Mouse (Mus musculus) spleen, adult 2 months (tissue): ENCODE measurements around the gene Tmem53. TPM values are rescaled to one million over a fixed set of nuclear protein-coding genes. Genes with fewer than 3 reads are reported as not detected.

Experiments used
- DNase-seq, 2 experiments: peaks; one replicate each; pipeline versions ENCODE4 v3.0.0 to v3.0.0-alpha.2; 2012 to 2021; ENCODE audit warnings: low spot score in 2 of 2, low read depth in 1 of 2
- H3K27ac ChIP-seq: fragments of 200-500 bp; 2 replicates; pipeline ENCODE4 v1.5.1; 2012; ENCODE audit warnings: low read length, inconsistent platforms; ENCODE audit not compliant: insufficient read depth
- H3K27me3 ChIP-seq: fragments of 200-500 bp; 2 replicates; pipeline ENCODE4 v1.6.1; 2012; ENCODE audit warnings: mild to moderate bottlenecking, moderate library complexity, low read length, inconsistent platforms; ENCODE audit not compliant: control insufficient read depth, insufficient read depth
- H3K36me3 ChIP-seq: fragments of 200-500 bp; 2 replicates; pipeline ENCODE4 v1.6.1; 2012; ENCODE audit warnings: mild to moderate bottlenecking, low read length, inconsistent platforms; ENCODE audit not compliant: control insufficient read depth, insufficient read depth
- H3K4me1 ChIP-seq: fragments of 200-500 bp; 2 replicates; pipeline ENCODE4 v1.6.1; 2011; ENCODE audit warnings: inconsistent platforms; ENCODE audit not compliant: control insufficient read depth, insufficient read depth, insufficient read length
- H3K4me3 ChIP-seq: fragments of 200-500 bp; 2 replicates; pipeline ENCODE4 v1.5.1; 2011; ENCODE audit warnings: mild to moderate bottlenecking, inconsistent platforms; ENCODE audit not compliant: insufficient read depth, insufficient read length; ENCODE audit errors: extremely low read depth
- CTCF ChIP-seq: fragments of 200-500 bp; IDR thresholded peaks from 2 replicates; pipeline ENCODE4 v1.5.1; 2011; ENCODE audit warnings: mild to moderate bottlenecking, inconsistent platforms; ENCODE audit not compliant: insufficient read depth, insufficient read length, insufficient replicate concordance; ENCODE audit errors: extremely low read depth
- POLR2A ChIP-seq: fragments of 200-500 bp; IDR thresholded peaks from 2 replicates; pipeline ENCODE4 v1.6.1; 2011; ENCODE audit warnings: low read depth, low read length, inconsistent platforms
- WGBS: fragments of 180-500 bp; shearing (Covaris S2); methylation state at CpG from one replicate; pipeline ENCODE4 v1.1.7; 2018; 5-methylcytosine and 5-hydroxymethylcytosine counted together
- polyA plus RNA-seq: library from polyadenylated mRNA; depleted of rRNA; stranded (reverse); fragments of >200 nt; gene quantifications from 2 replicates; pipeline ENCODE4 v1.2.3, GENCODE M21; 2012

The Tmem53 gene
- polyA plus RNA-seq, 1 experiment = 2.4 TPM

- peaks cover 53% of the 10 kb centered on the region for H3K36me3 ChIP-seq
Measured at GRCm38 (mm10) chr4:117274720-117275119, 23.0 kb downstream of the Tmem53 start.

GRCm38 (mm10) chr4:117276281-117276711, 24.5 kb downstream of the Tmem53 start:
- no peak for DNase-seq

More at GRCm38 (mm10) chr4:117274720-117275119, 23.0 kb downstream of the Tmem53 start:
- TF ChIP-seq POLR2A = no peak
- TF ChIP-seq CTCF = no peak
- WGBS = 93% methylated on average over 4 of the region's 4 CpGs
- Histone ChIP-seq H3K4me3 (no peak overlapping the region), H3K4me1 (no peaks in the 10 kb centered on the region), H3K27ac (no peak overlapping the region), H3K27me3 (no peaks in the 10 kb centered on the region)
- DNase-seq = no peak

GRCm38 (mm10) chr4:117277021-117277420, 25.3 kb downstream of the Tmem53 start:
- 94% methylated on average over 13 of the region's 13 CpGs for WGBS

More at GRCm38 (mm10) chr4:117276281-117276711, 24.5 kb downstream of the Tmem53 start:
- 94% methylated on average over 17 of the region's 17 CpGs for WGBS
- TF ChIP-seq POLR2A (no peak), CTCF (no peak)
- no peaks in the 10 kb centered on the region for H3K27me3 ChIP-seq
- no peak overlapping the region for H3K27ac ChIP-seq
- peaks cover 59% of the 10 kb centered on the region for H3K36me3 ChIP-seq
- H3K4me1 ChIP-seq = no peaks in the 10 kb centered on the region
- H3K4me3 ChIP-seq = no peak overlapping the region

GRCm38 (mm10) chr4:117277687-117278086, 25.9 kb downstream of the Tmem53 start:
- peaks cover 56% of the 10 kb centered on the region for H3K36me3 ChIP-seq
- no peaks in the 10 kb centered on the region for H3K27me3 ChIP-seq
- TF ChIP-seq POLR2A (no peak), CTCF (no peak)
- no peaks in the 10 kb centered on the region for H3K4me1 ChIP-seq
- DNase-seq = no peak
- WGBS = 90% methylated on average over 7 of the region's 7 CpGs
- H3K27ac ChIP-seq = no peak overlapping the region
- no peak overlapping the region for H3K4me3 ChIP-seq

More at GRCm38 (mm10) chr4:117277021-117277420, 25.3 kb downstream of the Tmem53 start:
- Histone ChIP-seq H3K4me1 (no peaks in the 10 kb centered on the region), H3K4me3 (no peak overlapping the region), H3K27me3 (no peaks in the 10 kb centered on the region), H3K27ac (no peak overlapping the region), H3K36me3 (peaks cover 59% of the 10 kb centered on the region)
- TF ChIP-seq CTCF (no peak), POLR2A (no peak)
- DNase-seq = no peak

- no peaks in the 10 kb centered on the region for H3K27me3 ChIP-seq
- peaks cover 52% of the 10 kb centered on the region for H3K36me3 ChIP-seq
- 90% methylated on average over 10 of the region's 10 CpGs for WGBS
- no peak for DNase-seq
- H3K27ac ChIP-seq = no peak overlapping the region
- no peak for TF ChIP-seq POLR2A
- TF ChIP-seq CTCF = no peak
- no peak overlapping the region for H3K4me3 ChIP-seq
- no peaks in the 10 kb centered on the region for H3K4me1 ChIP-seq
Measured at GRCm38 (mm10) chr4:117278381-117279252, 26.9 kb downstream of the Tmem53 start.

- Histone ChIP-seq H3K27me3 (no peaks in the 10 kb centered on the region), H3K27ac (no peak overlapping the region), H3K4me3 (no peak overlapping the region), H3K36me3 (peaks cover 54% of the 10 kb centered on the region), H3K4me1 (no peaks in the 10 kb centered on the region)
- 95% methylated on average over 2 of the region's 2 CpGs for WGBS
- DNase-seq = no peak
- no peak for TF ChIP-seq CTCF
- no peak for TF ChIP-seq POLR2A
Measured at GRCm38 (mm10) chr4:117279253-117279642, 27.5 kb downstream of the Tmem53 start.

GRCm38 (mm10) chr4:117280397-117280930, 28.7 kb downstream of the Tmem53 start:
- DNase-seq = no peak
- no peaks in the 10 kb centered on the region for H3K27me3 ChIP-seq
- no peaks in the 10 kb centered on the region for H3K4me1 ChIP-seq
- H3K27ac ChIP-seq = no peak overlapping the region
- H3K4me3 ChIP-seq = no peak overlapping the region
- TF ChIP-seq POLR2A (no peak), CTCF (no peak)
- 94% methylated on average over 8 of the region's 8 CpGs for WGBS
- H3K36me3 ChIP-seq = peaks cover 55% of the 10 kb centered on the region
